Mouse (Mus musculus) thymus, postnatal 14 days (tissue): ENCODE data around the gene Rad54l.

Experiments
- DNase-seq: peaks from one replicate; pipeline ENCODE4 v3.0.0; 2021

Rad54l gene

DNA sequence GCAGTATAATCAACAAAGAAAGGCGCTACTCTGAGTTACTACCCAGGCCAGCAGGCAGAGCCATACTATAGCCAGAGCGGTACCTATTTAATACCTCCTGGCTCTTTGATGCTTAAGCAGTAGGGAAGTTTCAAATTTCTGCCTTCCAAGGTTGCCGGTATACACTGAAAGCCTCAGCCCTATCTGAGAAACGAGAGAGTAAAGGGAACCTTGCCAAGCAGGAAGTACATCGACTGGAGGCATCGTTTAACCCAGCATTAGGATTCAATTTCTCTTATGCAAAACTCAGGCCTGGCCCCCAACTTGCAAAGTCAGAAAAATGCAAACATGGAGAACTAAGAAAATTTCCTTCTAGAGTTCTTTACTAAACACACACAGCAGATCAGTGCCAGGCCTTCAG is 53.4 kb downstream of the Rad54l start:
- DNase-seq, result no peak

DNA sequence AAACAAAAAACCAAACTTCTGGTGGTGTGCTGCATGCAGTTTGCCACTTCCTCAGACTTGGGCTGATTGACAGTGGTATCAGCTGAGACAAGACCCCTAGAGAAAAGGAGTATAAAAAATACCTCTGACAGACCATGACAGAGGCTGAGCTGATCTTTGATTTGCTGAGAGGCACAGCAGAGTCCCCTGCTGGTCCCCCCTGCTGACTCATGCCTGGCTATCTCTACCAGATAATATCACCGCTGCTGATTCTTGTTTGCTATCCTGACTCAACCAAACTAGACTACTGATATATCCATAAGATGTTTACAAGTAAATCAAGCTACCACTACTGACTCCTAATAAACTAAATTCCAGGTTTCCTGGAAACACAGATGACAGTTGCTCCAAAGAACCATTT is 59.6 kb downstream of the Rad54l start:
- DNase-seq, result no peak

DNA sequence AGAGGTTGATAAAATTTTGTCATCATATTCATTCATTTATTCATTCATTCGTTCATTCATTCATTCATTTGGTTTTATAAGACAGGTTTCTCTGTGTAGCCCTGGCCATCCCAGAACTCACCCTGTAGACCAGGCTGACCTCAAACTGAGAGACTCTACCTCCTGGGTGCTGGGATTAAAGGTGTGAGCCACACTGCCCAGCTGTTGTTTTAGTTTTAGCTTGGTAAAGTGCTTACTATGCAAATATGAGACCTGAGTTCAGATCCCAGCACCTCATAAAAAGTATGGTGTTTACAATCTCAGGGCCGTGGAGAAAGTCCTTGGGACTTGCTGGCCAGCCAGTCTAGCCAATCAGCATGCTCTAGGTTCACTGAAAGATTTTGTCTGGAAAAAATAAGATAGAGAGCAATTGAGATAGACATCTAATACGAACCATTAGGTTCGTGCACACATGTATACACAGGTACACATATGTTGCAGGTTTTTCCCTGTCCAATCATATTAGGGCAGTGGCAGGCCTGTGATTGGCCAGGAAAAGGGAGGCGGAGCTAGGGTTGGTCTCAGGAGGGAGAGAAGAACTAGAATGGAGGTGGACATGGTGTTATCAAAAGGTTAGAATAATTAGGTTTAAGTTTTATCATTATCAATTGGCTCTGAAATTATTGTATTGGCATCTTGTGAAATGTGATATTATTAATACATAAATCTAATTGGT is 64.3 kb downstream of the Rad54l start:
- DNase-seq, result no peak

DNA sequence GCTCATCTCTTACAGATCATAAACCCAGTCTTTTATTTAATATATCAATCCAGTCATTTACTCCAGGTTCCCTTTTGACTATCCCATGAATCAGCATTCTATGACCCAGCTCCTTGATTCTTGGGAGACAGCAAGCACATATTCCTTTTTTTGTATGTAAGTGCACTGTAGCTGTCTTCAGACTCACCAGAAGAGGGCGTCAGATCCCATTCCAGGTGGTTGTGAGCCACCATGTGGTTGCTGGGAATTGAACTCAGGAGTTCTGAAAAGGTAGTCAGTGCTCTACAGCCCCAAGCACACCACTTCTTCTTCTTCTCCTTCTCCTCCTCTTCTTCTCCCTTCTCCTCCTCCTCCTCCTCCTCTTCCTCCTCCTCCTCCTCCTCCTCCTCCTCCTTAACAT is 65.9 kb downstream of the Rad54l start:
- DNase-seq, result no peak

DNA sequence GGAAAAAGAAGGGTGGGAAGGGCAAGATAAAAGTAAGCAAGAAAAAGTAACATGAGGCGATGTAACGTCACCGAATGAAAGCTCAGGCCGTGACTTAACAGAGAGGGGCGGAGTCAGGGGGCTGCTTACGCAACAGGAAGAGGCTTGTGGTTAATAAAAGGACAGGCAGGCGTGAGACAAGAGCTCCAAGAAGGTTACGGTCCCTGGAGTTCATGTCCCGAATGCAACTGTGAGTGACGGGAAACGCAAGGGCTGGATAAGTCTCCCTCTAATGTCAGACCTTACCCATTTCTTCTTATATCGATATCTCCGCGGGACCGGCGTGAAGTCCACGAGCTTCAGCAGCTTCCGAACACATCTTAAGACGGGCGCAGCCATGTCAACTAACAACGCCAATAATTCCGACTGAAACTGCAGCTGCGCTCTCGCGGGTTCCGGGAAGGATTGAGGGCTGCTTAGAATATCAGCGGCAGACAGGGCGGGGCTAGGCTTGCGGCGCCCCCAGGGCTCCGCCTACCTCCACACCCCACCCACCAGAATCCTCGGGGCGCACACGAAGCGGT is 70.0 kb downstream of the Rad54l start, which contains the start of gene Nsun4:
Gene Nsun4 (minus strand): TSS at position 478 of the 563 bp plus-strand sequence.
- peak; percentile 94 for DNase-seq

DNA sequence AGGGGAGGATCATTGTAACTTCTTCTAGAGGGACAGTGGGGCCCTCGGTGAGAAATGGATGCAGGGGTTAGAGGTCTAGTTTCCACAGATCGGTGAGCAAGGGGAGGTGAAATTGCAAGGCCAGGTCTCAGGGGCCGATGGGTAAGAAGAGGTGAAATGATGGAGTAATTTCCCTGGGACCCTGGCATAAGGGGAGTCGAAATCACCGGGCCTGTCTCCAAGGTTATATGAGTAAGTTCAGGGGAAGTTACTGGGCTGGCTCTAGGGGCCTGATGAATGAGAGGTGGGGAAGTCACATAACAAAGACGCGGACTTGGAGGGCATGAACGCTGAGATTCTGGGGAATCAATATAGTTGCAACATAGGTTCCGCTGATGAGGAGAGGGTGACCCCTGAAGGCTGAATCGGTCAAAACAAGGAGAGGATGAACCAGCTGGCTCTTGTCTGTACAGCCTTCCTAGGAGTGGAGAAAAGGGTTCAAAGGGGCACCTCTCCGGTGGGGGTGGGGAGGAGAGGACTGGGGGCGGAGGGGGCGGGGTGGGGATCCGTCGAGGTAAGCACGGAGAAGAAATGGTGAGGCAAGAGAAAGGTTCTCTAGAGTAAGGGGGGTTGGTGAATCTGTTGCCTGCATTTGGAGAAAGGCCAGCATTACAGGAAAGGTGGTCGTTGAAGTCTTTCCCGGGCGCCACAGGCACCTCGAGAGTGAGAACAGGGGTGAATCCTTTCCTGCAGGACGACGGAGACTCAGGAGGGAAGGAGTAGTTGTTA is 70.8 kb downstream of the Rad54l start:
- peak; percentile 73 for DNase-seq

DNA sequence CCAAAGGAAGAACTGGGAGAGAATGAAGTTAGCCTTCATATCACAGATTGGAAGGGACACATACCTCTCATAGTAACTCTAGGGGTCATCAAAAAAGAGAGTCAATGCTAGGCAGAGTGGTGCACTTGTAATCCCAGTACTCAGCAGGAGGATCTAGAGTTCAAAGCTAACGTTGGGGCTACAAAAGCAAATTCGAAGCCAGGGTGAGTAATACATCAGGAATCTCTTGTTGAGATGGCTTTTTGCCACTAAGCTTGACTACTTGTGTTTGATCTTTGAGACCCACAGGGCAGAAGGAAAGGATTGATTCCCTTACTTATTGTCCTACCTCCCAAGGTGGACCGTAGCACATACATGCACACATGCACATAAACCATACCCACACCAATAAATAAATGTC is 74.3 kb downstream of the Rad54l start:
- no peak for DNase-seq

DNA sequence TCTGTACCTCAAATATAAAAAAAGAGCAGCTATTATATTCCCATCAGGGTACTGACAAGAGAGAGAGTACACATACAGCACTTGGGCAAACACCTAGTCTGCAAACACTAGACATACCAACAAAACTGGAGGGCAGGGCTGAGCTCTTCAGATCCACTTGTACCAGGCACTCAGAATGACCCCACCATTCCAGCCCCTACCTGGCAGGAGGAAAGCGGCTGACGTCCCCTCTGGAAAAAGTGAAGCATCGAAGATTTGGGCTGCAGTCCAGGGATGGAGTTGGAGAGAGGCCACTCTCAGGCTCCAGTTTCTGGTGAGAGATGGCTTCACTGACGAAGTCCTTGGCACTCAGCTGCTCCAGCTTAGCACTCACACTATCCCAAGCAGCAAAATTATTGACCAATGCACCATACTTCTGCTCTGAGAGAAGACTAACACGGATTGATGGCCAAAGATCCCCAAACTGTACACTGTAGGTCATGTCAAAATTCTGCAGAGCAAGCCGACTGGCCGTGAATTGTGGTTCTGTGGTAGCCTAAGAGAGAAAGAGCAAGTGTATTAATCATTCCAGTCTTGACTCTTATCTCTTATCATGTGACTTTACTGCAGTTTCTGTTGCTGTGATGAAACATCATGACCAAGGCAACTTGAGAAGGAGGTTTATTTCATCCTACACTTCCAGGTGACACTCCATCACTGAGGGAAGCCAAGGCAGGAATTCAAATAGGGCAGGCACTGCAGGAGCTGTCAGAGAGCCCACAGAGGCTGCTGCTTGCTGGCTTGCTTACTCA is 75.2 kb downstream of the Rad54l start:
- no peak for DNase-seq

DNA sequence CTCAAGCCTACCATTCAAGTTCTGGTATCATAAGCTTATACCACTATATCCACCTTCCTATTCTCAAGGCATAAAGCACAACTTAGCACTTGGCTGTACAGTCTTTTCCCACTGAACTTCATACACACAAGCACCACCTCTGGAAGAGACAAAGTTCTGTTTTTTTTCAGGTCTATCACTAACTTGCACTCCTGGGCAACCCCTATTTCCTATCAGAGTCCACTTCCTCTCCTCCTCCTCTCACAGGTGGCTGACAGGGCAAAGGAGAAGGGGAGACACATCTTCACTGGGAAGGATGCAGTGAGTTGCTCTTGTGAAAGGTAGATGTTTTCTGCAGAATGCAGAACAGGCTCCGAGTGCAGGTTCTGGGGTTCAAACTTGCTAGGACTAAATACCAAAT is 75.8 kb downstream of the Rad54l start:
- DNase-seq, result no peak

DNA sequence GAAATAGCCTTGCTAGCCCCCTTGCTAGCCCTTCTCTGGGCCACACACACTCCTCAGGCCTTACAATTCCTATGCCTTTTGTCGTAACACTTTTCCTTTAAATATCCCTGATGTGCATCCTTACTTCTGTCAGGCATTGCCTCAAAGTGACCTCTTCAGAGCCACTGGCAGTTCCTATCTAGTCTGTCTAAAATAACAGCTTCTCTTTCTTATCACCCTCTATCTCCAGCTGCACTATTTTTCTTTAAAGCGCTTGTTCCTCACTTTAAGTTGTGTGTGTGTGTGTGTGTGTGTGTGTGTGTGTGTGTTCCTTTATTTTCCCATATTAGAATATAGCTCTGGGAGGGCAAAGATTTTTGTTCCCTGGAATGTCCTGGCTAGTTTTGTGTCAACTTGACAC is 76.9 kb downstream of the Rad54l start:
- DNase-seq, result no peak
